Mouse (Mus musculus): ENCODE measurements around the gene Pax9. TPM values are rescaled to one million over a fixed set of nuclear protein-coding genes. Genes with fewer than 3 reads are reported as not detected.

Pax9 gene
- polyA plus RNA-seq, 1 experiment from 2014 or later, result 7.6 TPM

DNA sequence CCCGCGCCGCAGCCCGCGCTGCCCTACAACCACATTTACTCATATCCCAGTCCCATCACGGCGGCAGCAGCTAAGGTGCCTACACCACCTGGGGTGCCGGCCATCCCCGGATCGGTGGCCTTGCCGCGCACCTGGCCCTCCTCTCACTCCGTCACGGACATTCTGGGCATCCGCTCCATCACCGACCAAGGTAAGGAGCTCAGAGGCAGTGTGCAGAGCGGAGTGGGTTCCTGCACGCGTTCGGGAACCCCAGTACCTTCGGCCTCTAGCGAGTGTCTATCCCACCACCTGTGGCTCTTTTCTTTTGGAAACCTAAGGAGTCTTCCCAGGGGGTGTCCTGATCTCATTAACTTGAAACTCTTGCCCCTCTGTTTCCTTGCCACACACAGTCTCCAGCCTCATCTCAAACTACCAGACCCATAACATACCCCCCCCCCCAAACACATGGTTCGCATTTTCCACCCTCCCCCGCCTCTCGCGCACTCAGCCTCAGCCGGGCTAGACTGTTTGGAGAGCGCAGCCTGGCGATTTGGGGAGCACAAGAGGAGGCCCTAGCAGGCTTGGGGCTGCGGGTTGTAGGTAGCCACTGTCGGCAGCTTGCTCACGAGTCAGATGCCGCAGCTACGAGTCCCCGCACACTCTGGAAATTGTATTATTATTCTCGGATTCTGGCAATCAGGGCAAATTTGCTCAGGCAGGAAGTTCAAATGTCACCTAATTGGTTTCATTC is 5.6 kb downstream of the Pax9 start:
- DNase-seq (ENCODE audit: low read depth, low spot score) (no peak), ATAC-seq (no peak)
- POLR2A ChIA-PET, result no interaction called here
- CTCF ChIA-PET, result no interaction called here
- in situ Hi-C loops (cut with MboI; ENCODE audit: low pct_unique_long_range_greater_than_20kb), result loop anchor here (10.0 kb wide), 1 partner anchor 208 kb away; no protein-coding TSS in a partner anchor
- TF ChIP-seq CTCF (IDR thresholded peaks at IDR 0.05), result no peak
- H3K27me3 ChIP-seq, result no peaks in the 10 kb centered on the region

- in situ Hi-C loops (cut with MboI; ENCODE audit: low pct_unique_long_range_greater_than_20kb), result loop anchor here (10.0 kb wide), 1 partner anchor 207 kb away; no protein-coding TSS in a partner anchor
- ATAC-seq, result no peak
- ChIA-PET CTCF (no interaction called here), POLR2A (no interaction called here)
- TF ChIP-seq CTCF (IDR thresholded peaks at IDR 0.05), result no peak
- no peak for DNase-seq (ENCODE audit: low read depth, low spot score)
- no peaks in the 10 kb centered on the region for H3K27me3 ChIP-seq
These were observed 6.2 kb downstream of the Pax9 start for GRCm38 (mm10) chr12:56697785-56698184.

DNA sequence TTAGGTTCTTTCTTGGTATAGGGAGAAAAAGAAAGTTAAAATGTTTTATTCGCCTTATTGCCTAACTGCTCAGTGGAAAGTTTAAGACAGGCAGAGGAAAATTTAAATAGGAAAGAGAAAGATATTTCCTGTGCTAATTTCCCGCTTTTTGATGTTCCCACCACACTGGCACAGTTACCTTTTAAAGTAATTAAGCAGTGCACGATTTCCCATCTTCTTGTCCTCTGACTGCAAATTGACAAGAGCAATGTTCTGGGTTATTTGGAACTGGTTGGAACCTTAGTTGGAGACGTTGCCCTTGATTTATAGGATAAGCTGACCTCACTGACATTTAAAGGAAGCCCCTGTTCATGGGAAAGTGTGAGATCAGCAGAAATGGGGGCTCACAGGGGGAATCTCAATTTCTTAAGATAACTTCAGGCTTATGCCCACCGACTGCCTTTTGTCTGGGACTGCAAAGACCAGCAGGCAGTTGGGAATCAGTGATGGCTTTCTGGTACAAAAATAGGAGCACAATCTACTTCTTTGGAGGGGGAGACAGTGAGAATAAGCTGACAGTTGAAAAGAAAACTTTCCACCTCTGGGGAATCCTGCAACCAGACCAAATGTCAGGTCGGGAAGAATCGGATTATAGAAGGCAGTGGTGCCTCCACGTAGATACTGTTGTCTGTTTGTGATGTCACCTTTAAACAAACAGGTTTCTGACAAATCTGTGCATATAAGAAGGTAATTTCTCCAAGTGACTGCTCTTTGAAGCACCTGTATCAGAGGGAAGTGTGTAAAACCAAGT is 6.8 kb downstream of the Pax9 start:
- H3K27me3 ChIP-seq, result no peaks in the 10 kb centered on the region
- DNase-seq (ENCODE audit: low read depth, low spot score) (no peak), ATAC-seq (no peak)
- in situ Hi-C loops (cut with MboI; ENCODE audit: low pct_unique_long_range_greater_than_20kb), result loop anchor here (10.0 kb wide), 1 partner anchor 206 kb away; no protein-coding TSS in a partner anchor
- CTCF ChIA-PET, result no interaction called here
- TF ChIP-seq CTCF (IDR thresholded peaks at IDR 0.05), result no peak
- POLR2A ChIA-PET, result no interaction called here

DNA sequence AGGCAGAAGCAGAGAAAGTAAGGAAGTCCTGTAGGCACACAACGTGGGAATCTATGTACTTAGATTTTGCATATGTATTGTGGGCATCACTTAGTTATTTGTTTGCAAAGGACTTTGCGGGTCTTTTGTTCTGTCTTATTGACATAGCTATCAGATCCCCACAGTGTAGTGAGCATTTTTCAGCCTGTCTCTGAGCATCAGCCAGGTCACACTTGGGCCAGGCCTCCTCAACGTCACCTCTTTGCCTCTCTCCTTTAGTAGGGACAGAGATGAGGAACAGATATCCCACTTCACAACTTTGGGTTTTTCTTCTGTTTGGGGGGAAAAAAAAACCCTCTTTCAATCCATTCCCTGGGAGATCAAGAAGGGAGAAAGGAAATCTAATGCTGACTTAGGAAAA is 7.8 kb downstream of the Pax9 start:
- ChIA-PET CTCF (no interaction called here), POLR2A (no interaction called here)
- no peaks in the 10 kb centered on the region for H3K27me3 ChIP-seq
- in situ Hi-C loops (cut with MboI; ENCODE audit: low pct_unique_long_range_greater_than_20kb), result loop anchor here (10.0 kb wide), 1 partner anchor 205 kb away; no protein-coding TSS in a partner anchor
- DNase-seq (ENCODE audit: low read depth, low spot score) (no peak), ATAC-seq (no peak)
- no peak for TF ChIP-seq CTCF (IDR thresholded peaks at IDR 0.05)

GRCm38 (mm10) chr12:56699915-56700900 is 8.6 kb downstream of the Pax9 start:
- in situ Hi-C loops (cut with MboI; ENCODE audit: low pct_unique_long_range_greater_than_20kb), result loop anchor here (10.0 kb wide), 1 partner anchor 205 kb away; no protein-coding TSS in a partner anchor
- H3K27me3 ChIP-seq, result no peaks in the 10 kb centered on the region
- DNase-seq (ENCODE audit: low read depth, low spot score) (no peak), ATAC-seq (no peak)
- ChIA-PET POLR2A (no interaction called here), CTCF (no interaction called here)
- no peak for TF ChIP-seq CTCF (IDR thresholded peaks at IDR 0.05)

GRCm38 (mm10) chr12:56701004-56701403 is 9.4 kb downstream of the Pax9 start:
- in situ Hi-C loops (cut with MboI; ENCODE audit: low pct_unique_long_range_greater_than_20kb), result no loop called here
- ATAC-seq (no peak), DNase-seq (ENCODE audit: low read depth, low spot score) (no peak)
- CTCF ChIA-PET, result no interaction called here
- TF ChIP-seq CTCF (IDR thresholded peaks at IDR 0.05), result no peak
- no peaks in the 10 kb centered on the region for H3K27me3 ChIP-seq
- POLR2A ChIA-PET, result no interaction called here

DNA sequence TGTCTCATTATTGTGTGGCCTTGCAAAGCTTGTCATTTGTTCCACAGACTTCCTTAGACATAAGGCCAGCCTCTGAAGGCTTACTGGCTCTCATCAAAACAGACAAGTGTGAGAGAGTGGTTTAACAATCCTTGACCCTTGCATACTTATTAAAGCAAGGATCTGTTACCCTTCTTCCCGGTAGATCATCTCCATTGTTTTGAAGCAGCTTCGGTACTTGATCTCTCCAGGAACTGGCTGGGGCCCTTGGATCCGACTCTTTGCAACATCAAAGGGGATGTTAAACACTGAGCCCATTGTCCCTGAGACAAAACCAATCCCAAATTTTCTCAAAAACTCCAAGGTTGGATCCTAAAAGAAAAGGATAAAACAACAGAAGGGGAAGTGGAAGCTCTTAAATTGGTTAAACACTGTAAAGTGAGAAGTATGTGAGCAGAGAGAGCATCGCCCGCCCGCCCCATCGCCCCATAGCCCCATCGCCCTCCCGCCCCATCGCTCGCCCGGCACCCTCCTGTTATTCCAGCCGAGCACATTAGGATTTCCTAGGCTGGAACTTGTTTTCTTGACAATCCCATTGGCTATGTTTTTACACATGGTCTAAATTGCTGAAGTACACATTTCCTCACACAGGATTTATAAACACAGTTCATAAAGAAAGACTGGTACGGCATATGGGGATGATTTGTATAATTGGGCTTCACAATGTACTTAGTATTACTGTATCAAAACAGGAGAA is 26.6 kb downstream of the Pax9 start:
- no peak for TF ChIP-seq CTCF (IDR thresholded peaks at IDR 0.05)
- ChIA-PET POLR2A (no interaction called here), CTCF (no interaction called here)
- no peak for DNase-seq (ENCODE audit: low read depth, low spot score)
- H3K27me3 ChIP-seq, result peaks cover 8% of the 10 kb centered on the region
- no peak for ATAC-seq
- in situ Hi-C loops (cut with MboI; ENCODE audit: low pct_unique_long_range_greater_than_20kb), result no loop called here

DNA sequence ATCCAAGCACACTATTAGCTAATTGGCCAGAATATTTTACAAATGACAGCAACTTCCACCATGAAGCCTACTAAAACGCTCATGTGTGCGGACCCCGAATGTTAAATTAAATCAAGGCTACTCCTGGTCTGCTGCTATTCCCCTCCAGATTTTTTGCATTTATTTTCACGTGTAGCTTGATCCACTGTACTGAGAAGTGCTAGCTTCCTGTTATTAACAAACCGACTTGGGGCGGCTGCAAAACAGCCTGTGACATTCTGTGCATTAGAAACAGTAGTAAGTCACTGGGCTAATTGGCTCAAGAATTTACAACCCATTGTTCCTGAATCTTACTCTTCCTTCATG is 27.1 kb downstream of the Pax9 start:
- TF ChIP-seq CTCF (IDR thresholded peaks at IDR 0.05), result no peak
- in situ Hi-C loops (cut with MboI; ENCODE audit: low pct_unique_long_range_greater_than_20kb), result no loop called here
- CTCF ChIA-PET, result no interaction called here
- ATAC-seq (no peak), DNase-seq (ENCODE audit: low read depth, low spot score) (no peak)
- POLR2A ChIA-PET, result no interaction called here
- peaks cover 12% of the 10 kb centered on the region for H3K27me3 ChIP-seq

- in situ Hi-C loops (cut with MboI; ENCODE audit: low pct_unique_long_range_greater_than_20kb), result no loop called here
- no peak for ATAC-seq
- DNase-seq (ENCODE audit: low read depth, low spot score), result no peak
- peaks cover 49% of the 10 kb centered on the region for H3K27me3 ChIP-seq
- ChIA-PET POLR2A (no interaction called here), CTCF (interaction anchor here (1.4 kb wide), 1 partner anchor 12 kb away, joined by 3 read pairs; no protein-coding TSS in a partner anchor)
- TF ChIP-seq CTCF (IDR thresholded peaks at IDR 0.05), result no peak
These were observed 36.1 kb downstream of the Pax9 start for GRCm38 (mm10) chr12:56727631-56728030.

GRCm38 (mm10) chr12:56737104-56737503 is 45.5 kb downstream of the Pax9 start:
- TF ChIP-seq CTCF (IDR thresholded peaks at IDR 0.05), result no peak
- H3K27me3 ChIP-seq, result peaks cover 26% of the 10 kb centered on the region
- DNase-seq (ENCODE audit: low read depth, low spot score) (no peak), ATAC-seq (no peak)
- ChIA-PET POLR2A (no interaction called here), CTCF (no interaction called here)
- in situ Hi-C loops (cut with MboI; ENCODE audit: low pct_unique_long_range_greater_than_20kb), result no loop called here

Other genes starting within 250 kb of the Pax9 start
- not detected for gene Nkx2-1, start 154.9 kb upstream of the Pax9 start, polyA plus RNA-seq (2021)
- not detected for gene Nkx2-9, start 78.5 kb upstream of the Pax9 start, polyA plus RNA-seq (2021)

Data from Patski (cell line).